Mouse (Mus musculus): ENCODE data around the gene Lmf2. TPM values are rescaled to one million over a fixed set of nuclear protein-coding genes. Genes with fewer than 3 reads are reported as not detected.

Gene Lmf2
- polyA plus RNA-seq, 1 experiment from 2014 or later: 55.8 TPM

- Histone ChIP-seq H3K9me3 (ENCODE audit: control insufficient read depth, low read length) (no peaks in the 10 kb centered on the region), H3K27me3 (replicated peaks; ENCODE audit: control insufficient read depth, insufficient read depth, low read length) (no peaks in the 10 kb centered on the region), H3K27ac (ENCODE audit: low read length) (peak overlapping the region; percentile 54; the same call in 1 of the 2 replicates), H3K36me3 (ENCODE audit: control insufficient read depth, insufficient read depth, low read length) (no peaks in the 10 kb centered on the region), H3K4me1 (ENCODE audit: control insufficient read depth, insufficient read depth, low read length) (peaks cover 15% of the 10 kb centered on the region), H3K4me2 (ENCODE audit: low read depth, low read length) (peak overlapping the region; percentile 90), H3K4me3 (ENCODE audit: low read length) (peak overlapping the region; percentile 89), H3K9ac (ENCODE audit: low read depth, low read length) (peak overlapping the region; percentile 88)
- peak; percentile 65 for ATAC-seq
- WGBS: under 1% methylated on average over 58 of the region's 58 CpGs
Observed at GRCm38 (mm10) chr15:89314511-89315189, 40.8 kb downstream of the Lmf2 start.

GRCm38 (mm10) chr15:89314107-89314506 lies 41.4 kb downstream of the Lmf2 start:
- WGBS: 31% methylated on average over 3 of the region's 3 CpGs
- Histone ChIP-seq H3K9me3 (ENCODE audit: control insufficient read depth, low read length) (no peaks in the 10 kb centered on the region), H3K4me1 (ENCODE audit: control insufficient read depth, insufficient read depth, low read length) (peaks cover 17% of the 10 kb centered on the region), H3K36me3 (ENCODE audit: control insufficient read depth, insufficient read depth, low read length) (no peaks in the 10 kb centered on the region), H3K4me2 (ENCODE audit: low read depth, low read length) (peak overlapping the region; percentile 90), H3K9ac (ENCODE audit: low read depth, low read length) (peak overlapping the region; percentile 88), H3K4me3 (ENCODE audit: low read length) (peak overlapping the region; percentile 89), H3K27me3 (replicated peaks; ENCODE audit: control insufficient read depth, insufficient read depth, low read length) (no peaks in the 10 kb centered on the region), H3K27ac (ENCODE audit: low read length) (no peak overlapping the region)
- no peak for ATAC-seq

- H3K4me3 ChIP-seq (ENCODE audit: low read length): no peak overlapping the region
Observed at GRCm38 (mm10) chr15:89313359-89313758, 42.1 kb downstream of the Lmf2 start.

GRCm38 (mm10) chr15:89309962-89310498 lies 45.4 kb downstream of the Lmf2 start:
- peaks cover 17% of the 10 kb centered on the region for H3K4me1 ChIP-seq (ENCODE audit: control insufficient read depth, insufficient read depth, low read length)
- no peak for ATAC-seq
- WGBS: 54% methylated on average over 6 of the region's 6 CpGs

More at GRCm38 (mm10) chr15:89313359-89313758, 42.1 kb downstream of the Lmf2 start:
- no peaks in the 10 kb centered on the region for H3K36me3 ChIP-seq (ENCODE audit: control insufficient read depth, insufficient read depth, low read length)
- no peak overlapping the region for H3K4me2 ChIP-seq (ENCODE audit: low read depth, low read length)
- ATAC-seq: no peak
- no peak overlapping the region for H3K27ac ChIP-seq (ENCODE audit: low read length)
- H3K27me3 ChIP-seq (replicated peaks; ENCODE audit: control insufficient read depth, insufficient read depth, low read length): no peaks in the 10 kb centered on the region
- H3K9ac ChIP-seq (ENCODE audit: low read depth, low read length): no peak overlapping the region
- H3K4me1 ChIP-seq (ENCODE audit: control insufficient read depth, insufficient read depth, low read length): peaks cover 17% of the 10 kb centered on the region
- H3K9me3 ChIP-seq (ENCODE audit: control insufficient read depth, low read length): no peaks in the 10 kb centered on the region
- WGBS: 72% methylated on average over 4 of the region's 4 CpGs

GRCm38 (mm10) chr15:89308406-89309139 lies 46.9 kb downstream of the Lmf2 start:
- H3K27me3 ChIP-seq (replicated peaks; ENCODE audit: control insufficient read depth, insufficient read depth, low read length): no peaks in the 10 kb centered on the region
- 88% methylated on average over 7 of the region's 7 CpGs for WGBS
- H3K9ac ChIP-seq (ENCODE audit: low read depth, low read length): no peak overlapping the region
- no peak overlapping the region for H3K4me2 ChIP-seq (ENCODE audit: low read depth, low read length)
- H3K4me3 ChIP-seq (ENCODE audit: low read length): no peak overlapping the region
- H3K27ac ChIP-seq (ENCODE audit: low read length): no peak overlapping the region
- ATAC-seq: peak; percentile 55; the same call in 1 of the 2 replicates
- no peaks in the 10 kb centered on the region for H3K9me3 ChIP-seq (ENCODE audit: control insufficient read depth, low read length)
- peaks cover 12% of the 10 kb centered on the region for H3K36me3 ChIP-seq (ENCODE audit: control insufficient read depth, insufficient read depth, low read length)
- peaks cover 9% of the 10 kb centered on the region for H3K4me1 ChIP-seq (ENCODE audit: control insufficient read depth, insufficient read depth, low read length)

More at GRCm38 (mm10) chr15:89309962-89310498, 45.4 kb downstream of the Lmf2 start:
- H3K27ac ChIP-seq (ENCODE audit: low read length): no peak overlapping the region
- no peaks in the 10 kb centered on the region for H3K9me3 ChIP-seq (ENCODE audit: control insufficient read depth, low read length)
- no peaks in the 10 kb centered on the region for H3K27me3 ChIP-seq (replicated peaks; ENCODE audit: control insufficient read depth, insufficient read depth, low read length)
- H3K9ac ChIP-seq (ENCODE audit: low read depth, low read length): no peak overlapping the region
- no peak overlapping the region for H3K4me2 ChIP-seq (ENCODE audit: low read depth, low read length)
- peaks cover 9% of the 10 kb centered on the region for H3K36me3 ChIP-seq (ENCODE audit: control insufficient read depth, insufficient read depth, low read length)
- H3K4me3 ChIP-seq (ENCODE audit: low read length): no peak overlapping the region

GRCm38 (mm10) chr15:89307461-89307860 lies 48.0 kb downstream of the Lmf2 start:
- Histone ChIP-seq H3K4me2 (ENCODE audit: low read depth, low read length) (no peak overlapping the region), H3K4me3 (ENCODE audit: low read length) (no peak overlapping the region), H3K9ac (ENCODE audit: low read depth, low read length) (no peak overlapping the region), H3K27me3 (replicated peaks; ENCODE audit: control insufficient read depth, insufficient read depth, low read length) (no peaks in the 10 kb centered on the region), H3K9me3 (ENCODE audit: control insufficient read depth, low read length) (no peaks in the 10 kb centered on the region), H3K36me3 (ENCODE audit: control insufficient read depth, insufficient read depth, low read length) (peaks cover 19% of the 10 kb centered on the region), H3K4me1 (ENCODE audit: control insufficient read depth, insufficient read depth, low read length) (0 out of 2 replicates have a peak, but pooled peaks cover 5% of the 10 kb centered on the region), H3K27ac (ENCODE audit: low read length) (no peak overlapping the region)
- ATAC-seq: no peak
- 93% methylated on average over 13 of the region's 13 CpGs for WGBS

GRCm38 (mm10) chr15:89305966-89306365 lies 49.5 kb downstream of the Lmf2 start:
- Histone ChIP-seq H3K4me1 (ENCODE audit: control insufficient read depth, insufficient read depth, low read length) (0 out of 2 replicates have a peak, but pooled peaks cover 5% of the 10 kb centered on the region), H3K9me3 (ENCODE audit: control insufficient read depth, low read length) (no peaks in the 10 kb centered on the region), H3K27ac (ENCODE audit: low read length) (no peak overlapping the region), H3K4me3 (ENCODE audit: low read length) (no peak overlapping the region), H3K9ac (ENCODE audit: low read depth, low read length) (no peak overlapping the region), H3K36me3 (ENCODE audit: control insufficient read depth, insufficient read depth, low read length) (peaks cover 26% of the 10 kb centered on the region), H3K27me3 (replicated peaks; ENCODE audit: control insufficient read depth, insufficient read depth, low read length) (no peaks in the 10 kb centered on the region), H3K4me2 (ENCODE audit: low read depth, low read length) (no peak overlapping the region)
- 68% methylated on average over 1 of the region's 1 CpGs for WGBS
- no peak for ATAC-seq

Small RNA genes lying within 50 kb of the gene (microRNA-seq; reads per million reads assigned to microRNA genes)
- not detected for gene Mir6959

Other genes starting within 250 kb of the Lmf2 start
- 8.6 and 9.3 TPM in 2 replicates for gene Tubgcp6, start 232.5 kb downstream of the Lmf2 start, polyA plus RNA-seq (2015; fragmentation: Nextera tagmentation; extraction: Ambion mirVana)
- 25.3 and 27.6 TPM in 2 replicates for gene Hdac10, start 227.0 kb downstream of the Lmf2 start, polyA plus RNA-seq (2015; fragmentation: Nextera tagmentation; extraction: Ambion mirVana)
- gene Mapk12, start 215.0 kb downstream of the Lmf2 start, polyA plus RNA-seq (2015; fragmentation: Nextera tagmentation; extraction: Ambion mirVana): 2.7 and 3.1 TPM in 2 replicates
- 4.7 and 5.0 TPM in 2 replicates for gene Mapk11, start 206.0 kb downstream of the Lmf2 start, polyA plus RNA-seq (2015; fragmentation: Nextera tagmentation; extraction: Ambion mirVana)
- 98.5 and 104 TPM in 2 replicates for gene Plxnb2, start 174.9 kb downstream of the Lmf2 start, polyA plus RNA-seq (2015; fragmentation: Nextera tagmentation; extraction: Ambion mirVana)
- 10.9 and 13.0 TPM in 2 replicates for gene Dennd6b, start 159.2 kb downstream of the Lmf2 start, polyA plus RNA-seq (2015; fragmentation: Nextera tagmentation; extraction: Ambion mirVana)
- 18.0 and 20.1 TPM in 2 replicates for gene Ppp6r2, start 144.1 kb downstream of the Lmf2 start, polyA plus RNA-seq (2015; fragmentation: Nextera tagmentation; extraction: Ambion mirVana)
- 32.0 and 33.4 TPM in 2 replicates for gene Sbf1, start 40.3 kb downstream of the Lmf2 start, polyA plus RNA-seq (2015; fragmentation: Nextera tagmentation; extraction: Ambion mirVana)
- 1.5 and 2.0 TPM in 2 replicates for gene Adm2, start 32.9 kb downstream of the Lmf2 start, polyA plus RNA-seq (2015; fragmentation: Nextera tagmentation; extraction: Ambion mirVana)
- gene Miox, start 21.3 kb downstream of the Lmf2 start, polyA plus RNA-seq (2015; fragmentation: Nextera tagmentation; extraction: Ambion mirVana): 0.46 TPM in 1 of 2 replicates, not detected in the other
- gene Ncaph2, start 60 bp upstream of the Lmf2 start, polyA plus RNA-seq (2015; fragmentation: Nextera tagmentation; extraction: Ambion mirVana): 123 and 128 TPM in 2 replicates
- gene Sco2, start 18.2 kb upstream of the Lmf2 start, polyA plus RNA-seq (2015; fragmentation: Nextera tagmentation; extraction: Ambion mirVana): 15.9 and 19.1 TPM in 2 replicates
- 1.3 and 2.2 TPM in 2 replicates for gene Tymp, start 21.4 kb upstream of the Lmf2 start, polyA plus RNA-seq (2015; fragmentation: Nextera tagmentation; extraction: Ambion mirVana)
- gene Odf3b, start 23.6 kb upstream of the Lmf2 start, polyA plus RNA-seq (2015; fragmentation: Nextera tagmentation; extraction: Ambion mirVana): 0.70 and 0.80 TPM in 2 replicates
- not detected in 2 replicates for gene Klhdc7b, start 29.3 kb upstream of the Lmf2 start, polyA plus RNA-seq (2015; fragmentation: Nextera tagmentation; extraction: Ambion mirVana)
- 0.92 and 1.1 TPM in 2 replicates for gene Syce3, start 54.8 kb upstream of the Lmf2 start, polyA plus RNA-seq (2015; fragmentation: Nextera tagmentation; extraction: Ambion mirVana)
- 0.49 and 0.72 TPM in 2 replicates for gene Cpt1b, start 70.2 kb upstream of the Lmf2 start, polyA plus RNA-seq (2015; fragmentation: Nextera tagmentation; extraction: Ambion mirVana)
- 2.6 and 3.2 TPM in 2 replicates for gene C730034F03Rik, start 73.9 kb upstream of the Lmf2 start, polyA plus RNA-seq (2015; fragmentation: Nextera tagmentation; extraction: Ambion mirVana)
- not detected in 2 replicates for gene Gm44502, start 74.0 kb upstream of the Lmf2 start, polyA plus RNA-seq (2015; fragmentation: Nextera tagmentation; extraction: Ambion mirVana)
- 63.7 and 67.0 TPM in 2 replicates for gene Chkb, start 74.2 kb upstream of the Lmf2 start, polyA plus RNA-seq (2015; fragmentation: Nextera tagmentation; extraction: Ambion mirVana)
- gene Mapk8ip2, start 98.3 kb upstream of the Lmf2 start, polyA plus RNA-seq (2015; fragmentation: Nextera tagmentation; extraction: Ambion mirVana): 3.4 and 3.6 TPM in 2 replicates
- gene Arsa, start 121.8 kb upstream of the Lmf2 start, polyA plus RNA-seq (2015; fragmentation: Nextera tagmentation; extraction: Ambion mirVana): 29.5 and 36.4 TPM in 2 replicates
- gene Shank3, start 144.0 kb upstream of the Lmf2 start, polyA plus RNA-seq (2015; fragmentation: Nextera tagmentation; extraction: Ambion mirVana): 0.70 and 0.80 TPM in 2 replicates
- 0.11 and 0.13 TPM in 2 replicates for gene Acr, start 212.7 kb upstream of the Lmf2 start, polyA plus RNA-seq (2015; fragmentation: Nextera tagmentation; extraction: Ambion mirVana)
- gene Rabl2, start 236.3 kb upstream of the Lmf2 start, polyA plus RNA-seq (2015; fragmentation: Nextera tagmentation; extraction: Ambion mirVana): 23.4 and 24.1 TPM in 2 replicates

Measured in intestine, embryonic 16.5 days (tissue).